Mouse (Mus musculus) hindbrain, embryonic 13.5 days (tissue): Measurements from ENCODE around the gene Unc13c. TPM values are rescaled to one million over a fixed set of nuclear protein-coding genes. Genes with fewer than 3 reads are reported as not detected.

Experiments used
- ATAC-seq: fragments of 200-750 bp; cut with Nextera tagmentation; 2 replicates; pipeline ENCODE4 v1.8.0; 2017; ENCODE audit warnings: moderate TSS enrichment; ENCODE audit not compliant: low FRiP score
- H3K27ac ChIP-seq: fragments of 300-500 bp; sonication (generic); 2 replicates; pipeline ENCODE4 v1.5.1; 2015; ENCODE audit warnings: inconsistent platforms, mild to moderate bottlenecking, moderate library complexity
- H3K27me3 ChIP-seq: fragments of 300-500 bp; sonication (generic); 2 replicates; pipeline ENCODE4 v1.6.1; 2015; ENCODE audit warnings: mild to moderate bottlenecking, inconsistent platforms
- H3K36me3 ChIP-seq: fragments of 300-500 bp; sonication (generic); 2 replicates; pipeline ENCODE4 v1.6.1; 2015; ENCODE audit warnings: mild to moderate bottlenecking, inconsistent platforms
- H3K4me1 ChIP-seq: fragments of 300-500 bp; sonication (generic); replicated peaks from 2 replicates; pipeline ENCODE4 v1.6.1; 2015; ENCODE audit warnings: inconsistent platforms
- H3K4me2 ChIP-seq: fragments of 300-500 bp; sonication (generic); 2 replicates; pipeline ENCODE4 v1.6.1; 2015; ENCODE audit warnings: inconsistent platforms, mild to moderate bottlenecking, moderate library complexity
- H3K4me3 ChIP-seq: fragments of 300-500 bp; sonication (generic); 2 replicates; pipeline ENCODE4 v1.5.1; 2015; ENCODE audit warnings: mild to moderate bottlenecking, inconsistent platforms
- H3K9ac ChIP-seq: fragments of 300-500 bp; sonication (generic); 2 replicates; pipeline ENCODE4 v1.6.1; 2015; ENCODE audit warnings: mild to moderate bottlenecking, inconsistent platforms
- H3K9me3 ChIP-seq: fragments of 300-500 bp; sonication (generic); 2 replicates; pipeline ENCODE4 v1.6.1; 2016; ENCODE audit warnings: inconsistent platforms
- WGBS: fragments of 180-500 bp; shearing (Covaris S2); methylation state at CpG from one replicate; pipeline ENCODE4 v1.1.7; 2015; 5-methylcytosine and 5-hydroxymethylcytosine counted together
- polyA plus RNA-seq: library from polyadenylated mRNA; unstranded; fragments of >200 nt; fragmentation: Nextera tagmentation; extraction: Ambion mirVana; gene quantifications from 2 replicates; pipeline ENCODE4 v1.2.1, GENCODE M21; 2015

Unc13c gene
- polyA plus RNA-seq, result 3.1 and 3.4 TPM in 2 replicates

- Histone ChIP-seq H3K4me2 (peak within 1 kb of the TSS; percentile 68), H3K9ac (peak within 1 kb of the TSS; percentile 69), H3K4me1 (peaks cover 22% of the 10 kb centered on the region), H3K27ac (peak within 1 kb of the TSS; percentile 78), H3K4me3 (peak within 1 kb of the TSS; percentile 41), H3K27me3 (peaks cover 10% of the 10 kb centered on the region; the same call in 1 of the 2 replicates), H3K9me3 (no peaks in the 10 kb centered on the region), H3K36me3 (no peaks in the 10 kb centered on the region)
- under 1% methylated on average over 17 of the region's 17 CpGs for WGBS
- ATAC-seq, result peak; percentile 85
These were observed at the start of gene Unc13c for GRCm38 (mm10) chr9:73968641-73969121. Gene Unc13c (minus strand): TSS chr9:73968966.

DNA sequence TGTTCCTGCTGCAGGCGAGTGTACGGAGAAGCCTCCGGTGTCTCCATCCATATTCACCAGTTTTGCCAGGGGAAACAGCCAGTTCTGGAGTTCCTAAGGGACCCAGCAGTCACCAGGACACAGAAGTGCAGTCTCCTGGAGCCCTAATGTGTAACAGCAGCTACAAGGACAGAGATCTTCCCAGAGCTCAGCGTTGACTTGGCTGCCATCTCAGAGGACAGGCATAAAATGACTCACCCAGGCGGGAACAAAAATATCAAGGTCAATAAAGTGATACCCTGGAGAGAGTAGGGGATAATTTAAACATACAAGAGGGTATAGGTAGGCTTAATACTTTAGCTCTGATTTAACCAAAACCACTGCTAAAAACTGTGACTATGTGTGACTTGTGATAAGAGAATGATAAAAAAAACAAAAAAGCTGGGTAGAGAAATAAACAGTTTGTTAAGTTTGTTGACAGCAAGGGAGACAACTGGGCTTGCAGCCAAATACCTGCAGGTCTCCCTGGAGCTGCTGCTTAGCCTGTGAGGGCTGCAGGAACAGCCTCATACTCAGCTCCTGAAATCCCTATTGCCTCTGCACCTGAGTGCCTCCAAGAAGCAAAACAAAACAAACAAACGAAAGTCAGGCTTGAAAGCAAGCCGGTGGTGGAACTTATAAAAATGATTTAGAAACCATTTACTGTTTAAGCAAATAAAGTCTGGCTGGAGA, 39.4 kb upstream of the Unc13c start:
- H3K27ac ChIP-seq, result no peak overlapping the region
- H3K4me3 ChIP-seq, result no peak overlapping the region

DNA sequence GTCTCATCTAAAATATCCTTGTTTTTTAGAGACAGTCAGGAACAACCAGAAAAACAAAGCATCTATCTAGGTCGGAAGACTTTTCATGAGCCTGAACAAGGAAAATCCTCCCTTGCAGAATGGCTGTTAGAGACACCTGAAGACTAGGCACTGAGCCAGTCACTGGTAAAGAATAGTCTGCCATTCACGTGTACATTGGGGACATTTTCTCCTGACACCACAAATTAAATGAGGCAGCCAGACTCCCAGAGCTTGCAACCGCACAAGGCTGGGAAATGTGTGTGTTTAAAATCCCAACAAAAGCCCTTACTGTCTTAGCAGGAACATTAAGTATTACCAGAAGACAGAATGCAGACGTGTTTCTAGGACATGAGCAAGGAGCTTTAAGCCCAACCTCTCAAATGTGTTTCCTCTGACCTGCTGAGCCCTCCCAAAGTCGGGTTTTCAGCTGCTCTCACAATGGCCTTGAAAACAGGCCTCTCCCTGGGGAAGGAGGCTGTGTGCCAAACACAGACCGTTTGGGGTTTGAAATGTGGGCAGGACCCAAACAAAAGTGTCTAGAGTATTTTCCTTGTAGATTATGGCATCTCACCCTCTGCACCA, 33.7 kb upstream of the Unc13c start:
- WGBS, result 25% methylated on average over 6 of the region's 6 CpGs
- peak overlapping the region; percentile 52 for H3K27ac ChIP-seq
- no peak for ATAC-seq
- H3K27me3 ChIP-seq, result no peaks in the 10 kb centered on the region
- H3K9me3 ChIP-seq, result no peaks in the 10 kb centered on the region
- no peak overlapping the region for H3K9ac ChIP-seq
- no peaks in the 10 kb centered on the region for H3K36me3 ChIP-seq
- H3K4me1 ChIP-seq, result peaks cover 8% of the 10 kb centered on the region
- no peak overlapping the region for H3K4me2 ChIP-seq
- H3K4me3 ChIP-seq, result no peak overlapping the region

More for the DNA sequence above, 39.4 kb upstream of the Unc13c start:
- Histone ChIP-seq H3K9me3 (no peaks in the 10 kb centered on the region), H3K4me1 (0 out of 2 replicates have a peak, but pooled peaks cover 4% of the 10 kb centered on the region), H3K27me3 (no peaks in the 10 kb centered on the region), H3K9ac (no peak overlapping the region), H3K4me2 (no peak overlapping the region), H3K36me3 (no peaks in the 10 kb centered on the region)
- WGBS, result 71% methylated on average over 7 of the region's 7 CpGs
- ATAC-seq, result no peak; the same call in 1 of the 2 replicates

DNA sequence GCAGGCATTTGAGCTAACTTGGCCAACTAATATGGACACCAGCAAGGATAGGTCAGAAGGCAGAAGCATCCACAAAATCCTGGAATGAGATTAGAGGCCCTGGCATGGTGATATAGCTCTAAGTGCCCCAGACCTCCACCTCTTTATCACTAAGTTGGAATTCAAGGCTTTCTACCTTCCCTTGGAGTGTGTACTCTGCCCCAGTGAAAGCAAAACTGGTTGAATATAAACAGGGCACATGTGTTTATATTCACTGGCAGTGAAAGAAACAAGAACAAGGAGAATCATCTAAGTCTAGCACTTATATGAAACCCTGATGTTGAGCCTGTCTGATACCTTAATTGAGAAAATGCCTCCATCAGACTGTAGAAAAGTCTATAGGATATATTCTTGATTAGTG, 19.3 kb upstream of the Unc13c start:
- H3K36me3 ChIP-seq, result no peaks in the 10 kb centered on the region
- no peak overlapping the region for H3K27ac ChIP-seq
- no peak overlapping the region for H3K4me2 ChIP-seq
- H3K27me3 ChIP-seq, result no peaks in the 10 kb centered on the region
- no peak for ATAC-seq
- H3K9ac ChIP-seq, result no peak overlapping the region
- peaks cover 6% of the 10 kb centered on the region for H3K9me3 ChIP-seq
- H3K4me1 ChIP-seq, result no peaks in the 10 kb centered on the region
- H3K4me3 ChIP-seq, result no peak overlapping the region

DNA sequence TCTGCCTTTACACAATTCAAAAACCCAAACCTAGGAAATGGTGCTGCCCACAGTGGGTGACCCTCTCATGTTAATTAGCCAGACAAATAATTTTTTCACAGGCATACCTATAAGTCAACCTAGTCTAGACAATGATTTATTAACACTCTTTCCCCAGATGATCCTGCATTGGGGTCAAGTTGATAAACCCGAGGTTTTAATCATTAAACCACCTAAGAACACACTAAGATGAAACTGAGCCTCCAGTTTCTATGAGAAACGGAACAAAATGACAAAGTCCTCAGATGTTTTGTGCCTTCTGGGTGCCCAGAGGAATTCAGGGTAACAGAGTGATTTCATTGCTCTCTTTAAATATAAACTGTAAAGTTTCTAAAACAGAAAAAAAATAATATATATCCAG, 18.5 kb upstream of the Unc13c start:
- no peaks in the 10 kb centered on the region for H3K27me3 ChIP-seq
- H3K4me3 ChIP-seq, result no peak overlapping the region
- H3K9me3 ChIP-seq, result peaks cover 6% of the 10 kb centered on the region
- H3K9ac ChIP-seq, result no peak overlapping the region
- H3K4me1 ChIP-seq, result no peaks in the 10 kb centered on the region
- no peak overlapping the region for H3K27ac ChIP-seq
- WGBS, result 77% methylated on average over 2 of the region's 2 CpGs
- no peak for ATAC-seq
- H3K36me3 ChIP-seq, result no peaks in the 10 kb centered on the region
- H3K4me2 ChIP-seq, result no peak overlapping the region

DNA sequence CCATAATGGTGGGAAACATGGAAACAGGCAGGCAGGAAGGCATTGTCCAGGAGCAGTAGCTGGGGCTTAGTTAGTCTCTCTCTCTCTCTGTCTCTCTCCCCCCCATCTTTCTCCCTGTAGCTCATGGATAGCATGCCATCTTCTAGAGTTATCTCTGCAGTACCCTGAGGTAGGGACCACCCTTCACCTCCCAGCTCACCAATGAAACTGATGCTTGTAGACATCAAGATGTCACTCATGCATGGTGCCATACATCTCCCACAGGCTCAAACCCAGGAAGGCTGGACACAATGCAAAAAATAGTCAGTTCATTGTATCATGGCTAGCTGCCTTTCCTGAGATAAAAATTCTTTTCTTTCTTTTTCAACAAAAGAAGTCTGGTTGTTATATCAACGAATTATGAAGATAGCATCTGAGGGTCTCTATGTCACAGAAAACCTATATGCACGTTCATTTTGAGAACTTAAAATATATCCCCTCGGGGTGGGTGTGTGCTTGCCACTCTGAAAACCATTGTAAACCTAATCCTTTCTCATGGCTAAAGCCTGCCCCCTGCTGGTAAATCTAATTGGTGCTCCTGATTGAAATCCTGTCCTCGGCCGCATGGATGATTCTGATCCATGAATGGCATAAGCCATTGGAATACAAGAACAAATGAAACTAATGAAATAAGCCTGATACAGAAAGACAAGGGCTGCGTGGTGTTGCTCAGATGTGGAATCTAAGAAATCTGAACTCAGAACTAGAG, 14.0 kb upstream of the Unc13c start:
- Histone ChIP-seq H3K36me3 (no peaks in the 10 kb centered on the region), H3K4me3 (no peak overlapping the region), H3K4me2 (no peak overlapping the region), H3K9ac (no peak overlapping the region), H3K27me3 (no peaks in the 10 kb centered on the region), H3K9me3 (no peaks in the 10 kb centered on the region), H3K27ac (no peak overlapping the region), H3K4me1 (no peaks in the 10 kb centered on the region)
- WGBS, result 17% methylated on average over 6 of the region's 6 CpGs
- 0 out of 2 replicates have a peak, but pooled peaks have one; percentile 36 for ATAC-seq

- Histone ChIP-seq H3K36me3 (no peaks in the 10 kb centered on the region), H3K9ac (no peak overlapping the region), H3K4me3 (no peak overlapping the region), H3K9me3 (no peaks in the 10 kb centered on the region), H3K4me2 (no peak overlapping the region), H3K27me3 (peaks cover 10% of the 10 kb centered on the region; the same call in 1 of the 2 replicates), H3K27ac (no peak overlapping the region), H3K4me1 (peaks cover 22% of the 10 kb centered on the region)
- 85% methylated on average over 8 of the region's 8 CpGs for whole genome bisulfite sequencing
- ATAC-seq, result no peak
These were observed 3.7 kb upstream of the Unc13c start for GRCm38 (mm10) chr9:73972327-73972988.

GRCm38 (mm10) chr9:73970717-73971116, 2.0 kb upstream of the Unc13c start:
- Histone ChIP-seq H3K4me1 (peaks cover 22% of the 10 kb centered on the region), H3K9ac (no peak overlapping the region), H3K36me3 (no peaks in the 10 kb centered on the region), H3K27ac (no peak overlapping the region), H3K27me3 (peaks cover 10% of the 10 kb centered on the region; the same call in 1 of the 2 replicates), H3K4me3 (no peak overlapping the region), H3K4me2 (no peak overlapping the region), H3K9me3 (no peaks in the 10 kb centered on the region)
- 9% methylated on average over 9 of the region's 9 CpGs for WGBS
- peak; percentile 70; the same call in 1 of the 2 replicates for ATAC-seq

- no peak for ATAC-seq
- Histone ChIP-seq H3K4me2 (no peak overlapping the region), H3K4me1 (peaks cover 15% of the 10 kb centered on the region), H3K27me3 (peaks cover 10% of the 10 kb centered on the region; the same call in 1 of the 2 replicates), H3K4me3 (no peak overlapping the region), H3K27ac (no peak overlapping the region), H3K36me3 (no peaks in the 10 kb centered on the region), H3K9me3 (no peaks in the 10 kb centered on the region), H3K9ac (no peak overlapping the region)
- 71% methylated on average over 9 of the region's 9 CpGs for WGBS
These were observed 3.3 kb downstream of the Unc13c start for GRCm38 (mm10) chr9:73965322-73965915.

DNA sequence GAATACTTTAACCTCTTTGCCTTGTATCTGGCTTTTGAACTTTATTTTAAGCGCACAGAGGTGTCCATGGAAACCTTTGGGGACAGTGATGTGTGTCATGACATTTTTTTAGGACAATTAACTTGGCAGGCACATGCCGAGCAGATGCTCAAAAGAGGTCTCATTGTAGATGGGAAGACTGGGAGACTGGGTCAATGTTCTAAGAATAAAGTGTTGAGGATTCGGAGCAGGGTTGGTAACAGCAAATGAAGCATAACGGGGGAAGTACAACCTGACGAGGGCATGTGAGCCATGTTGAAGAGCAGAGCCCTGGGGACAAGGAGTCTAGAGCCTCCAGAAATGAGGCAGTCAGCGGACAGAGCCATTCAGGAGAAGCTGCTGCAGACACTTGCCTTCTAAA, 6.3 kb downstream of the Unc13c start:
- ATAC-seq, result no peak
- Histone ChIP-seq H3K4me3 (no peak overlapping the region), H3K4me2 (no peak overlapping the region), H3K9me3 (no peaks in the 10 kb centered on the region), H3K4me1 (no peaks in the 10 kb centered on the region), H3K36me3 (no peaks in the 10 kb centered on the region), H3K27ac (no peak overlapping the region), H3K27me3 (no peaks in the 10 kb centered on the region), H3K9ac (no peak overlapping the region)
- WGBS, result 60% methylated on average over 6 of the region's 6 CpGs

- Histone ChIP-seq H3K4me1 (no peaks in the 10 kb centered on the region), H3K4me3 (no peak overlapping the region), H3K4me2 (no peak overlapping the region), H3K36me3 (no peaks in the 10 kb centered on the region), H3K27me3 (no peaks in the 10 kb centered on the region), H3K9ac (no peak overlapping the region), H3K27ac (no peak overlapping the region), H3K9me3 (no peaks in the 10 kb centered on the region)
- ATAC-seq, result no peak
These were observed 16.4 kb downstream of the Unc13c start for GRCm38 (mm10) chr9:73952331-73952730.
